Mouse (Mus musculus): ENCODE measurements around the gene Gm45021.

- peak; percentile 81 for TF ChIP-seq CTCF (IDR thresholded peaks at IDR 0.05; ENCODE audit: low read depth)
- TF ChIP-seq EP300 (optimal IDR thresholded peaks at IDR 0.05): no peak
Measured at GRCm38 (mm10) chr6:48546271-48546670, 43.1 kb upstream of the Gm45021 start.

Measured in stomach, postnatal 0 days (tissue).